Mouse (Mus musculus): ENCODE measurements at regions not wholly inside any gene's neighbourhood (a gene's known extent, or its start where the extent isn't known, plus 50 kb on each side); places are given as distances from the start of the nearest gene placed in this dataset.
"Not testable (repeated sequence)": the region's sequence is repeated elsewhere in the genome, so short reads cannot be mapped to it uniquely, and the experiment has no call there.

DNA sequence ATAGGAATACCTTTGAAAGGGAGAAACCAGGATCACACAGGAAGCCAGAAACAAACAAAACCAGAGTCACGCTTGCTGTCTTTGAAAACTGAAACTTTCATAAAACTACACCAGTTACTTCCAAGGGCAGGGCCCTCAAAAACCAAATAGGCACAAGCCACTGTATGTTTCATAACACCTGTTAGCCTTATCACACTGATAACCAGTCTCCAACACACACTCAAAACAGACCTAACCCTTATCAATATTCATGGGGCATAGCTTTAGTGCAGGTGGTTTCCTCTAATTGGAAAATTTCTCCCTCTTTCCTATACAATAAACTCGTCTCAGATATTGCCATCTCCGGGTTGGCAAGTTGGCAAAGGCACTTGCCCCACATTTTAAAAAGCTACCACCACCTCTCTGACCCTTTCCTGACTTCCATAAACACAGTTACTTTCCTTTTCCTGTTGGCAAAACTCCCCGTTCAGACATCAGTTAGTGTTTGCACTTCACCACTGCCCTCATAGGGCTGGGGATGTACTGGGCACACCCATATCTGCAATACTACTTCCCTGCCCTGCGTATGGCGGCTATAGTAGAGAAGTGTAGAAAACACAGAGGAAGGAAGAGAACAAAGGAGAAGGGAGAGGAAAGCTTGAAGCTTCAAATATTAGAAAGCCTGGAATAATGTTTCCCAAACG, 169.1 kb upstream of the Col8a1 start:
- no peak for DNase-seq (ENCODE audit: low spot score in 2 of 2)

- DNase-seq (ENCODE audit: low spot score in 2 of 2) = no peak
These were observed 169.6 kb upstream of the Col8a1 start for GRCm38 (mm10) chr16:57924130-57924495.

- DNase-seq (ENCODE audit: low spot score in 2 of 2) = peak; percentile 3 to 7
These were observed 173.3 kb upstream of the Col8a1 start for GRCm38 (mm10) chr16:57927816-57928215.

DNA sequence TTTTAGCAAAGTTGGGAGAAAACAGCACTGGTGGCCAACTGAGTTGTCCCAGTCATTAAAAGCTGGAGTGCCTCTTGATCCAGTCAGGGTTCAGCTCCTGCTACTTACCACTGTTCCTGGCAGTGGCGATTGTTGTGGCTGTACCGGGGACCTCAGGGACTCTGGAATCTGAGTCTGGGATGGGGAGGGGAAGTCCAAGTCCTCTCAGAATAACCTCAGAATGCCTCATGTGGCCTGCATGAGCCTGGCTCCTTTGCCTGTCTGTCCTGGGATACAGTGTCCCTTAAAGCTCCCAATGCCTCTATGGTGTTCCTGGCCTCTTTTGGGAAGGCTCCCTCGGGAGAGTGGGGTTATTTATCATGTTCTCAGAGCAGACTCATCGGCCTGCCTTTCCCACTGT, 173.8 kb upstream of the Col8a1 start:
- no peak for DNase-seq (ENCODE audit: low spot score in 2 of 2)

DNA sequence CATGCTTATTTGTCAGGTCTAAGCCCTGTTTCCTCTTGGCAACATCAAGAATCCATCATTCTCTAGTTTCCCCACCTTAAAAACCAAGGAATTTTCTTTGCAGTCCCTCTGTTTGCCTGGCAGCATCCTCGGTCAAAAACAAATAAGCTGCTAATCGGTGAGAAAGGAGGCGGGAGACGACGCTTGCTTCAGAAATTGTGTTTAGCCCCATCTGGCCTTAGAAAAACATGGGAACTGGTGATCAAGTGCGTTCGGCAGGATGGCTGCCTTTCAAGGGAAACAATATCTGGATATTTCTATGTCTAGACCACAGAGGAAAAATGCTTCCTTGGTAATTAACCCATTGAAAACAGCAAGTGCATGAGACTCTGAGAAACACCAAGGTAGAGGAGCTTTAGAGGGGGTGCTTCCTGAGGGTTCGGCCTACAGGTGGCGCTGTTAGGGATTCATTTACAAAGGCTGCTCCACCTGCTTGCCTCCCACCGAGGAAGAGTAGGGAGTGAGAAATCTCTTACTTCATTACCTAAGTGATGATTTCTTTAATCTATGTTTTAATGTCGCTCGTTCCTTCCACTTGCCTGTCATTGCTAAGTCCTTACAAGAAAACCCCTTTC, 174.7 kb upstream of the Col8a1 start:
- DNase-seq (ENCODE audit: low spot score in 2 of 2) = no peak

DNA sequence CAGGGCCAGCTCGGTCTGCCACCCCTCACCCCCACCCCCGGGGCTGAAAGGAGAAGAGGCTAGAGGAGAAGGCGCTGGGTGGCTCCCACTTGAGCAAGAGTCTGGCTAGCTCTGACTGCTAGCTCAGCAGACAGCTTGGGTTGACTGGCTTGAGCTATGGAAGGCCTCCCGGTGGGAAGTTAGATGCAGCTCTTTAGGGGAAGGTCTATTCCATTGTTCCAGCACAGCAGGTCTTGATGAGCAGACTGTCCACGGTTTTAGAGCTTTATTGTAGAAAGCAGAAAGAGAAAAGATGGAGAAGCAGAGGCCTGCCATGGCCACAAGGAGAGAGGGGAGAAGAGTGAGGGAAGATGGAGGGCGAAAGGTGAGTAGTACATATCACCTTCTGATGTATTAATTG, 190.9 kb upstream of the Col8a1 start:
- no peak for DNase-seq (ENCODE audit: low spot score in 2 of 2)

DNA sequence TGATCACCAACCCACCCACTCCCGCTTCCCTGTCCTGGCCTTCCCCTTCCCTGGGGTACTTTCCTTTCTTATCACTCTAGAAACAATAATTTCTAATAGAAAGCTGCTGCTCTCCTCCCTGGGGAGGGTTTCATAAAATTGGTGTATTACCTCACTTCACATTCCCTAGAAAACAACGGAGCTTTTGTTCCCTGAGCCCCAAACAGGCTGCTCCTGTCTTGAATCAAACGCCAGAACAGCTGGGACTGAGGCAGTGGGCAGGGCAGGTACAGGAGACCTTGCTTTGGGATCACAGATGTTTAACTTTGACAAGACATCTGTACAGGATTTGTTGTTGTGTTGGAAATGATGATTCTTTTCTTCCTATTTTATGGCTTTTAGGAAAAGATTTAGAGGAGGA, 192.8 kb upstream of the Col8a1 start:
- DNase-seq (ENCODE audit: low spot score in 2 of 2) = no peak

DNA sequence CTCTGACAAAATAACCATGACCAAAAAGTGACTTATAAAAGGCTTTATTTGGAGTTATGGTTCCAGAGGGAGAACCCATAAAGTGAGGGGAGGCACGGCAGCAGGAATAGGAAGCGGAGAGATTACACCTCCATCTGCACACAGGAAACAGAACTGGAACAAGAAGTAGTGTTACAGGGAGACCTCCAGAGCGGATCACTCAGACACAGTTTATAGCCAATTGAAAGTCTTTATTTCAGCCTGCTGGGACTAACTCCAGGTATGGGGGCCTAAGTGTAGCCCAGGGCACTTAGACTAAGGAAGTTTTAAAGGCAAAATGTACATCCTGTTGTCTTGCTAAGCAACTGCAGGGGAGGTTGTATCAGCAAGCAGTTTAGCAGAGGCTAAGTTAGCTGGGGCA, 195.1 kb upstream of the Col8a1 start:
- DNase-seq (ENCODE audit: low spot score in 2 of 2) = no peak

- no peak for DNase-seq (ENCODE audit: low spot score in 2 of 2)
These were observed 216.4 kb upstream of the Col8a1 start for GRCm38 (mm10) chr16:57970956-57971355.

DNA sequence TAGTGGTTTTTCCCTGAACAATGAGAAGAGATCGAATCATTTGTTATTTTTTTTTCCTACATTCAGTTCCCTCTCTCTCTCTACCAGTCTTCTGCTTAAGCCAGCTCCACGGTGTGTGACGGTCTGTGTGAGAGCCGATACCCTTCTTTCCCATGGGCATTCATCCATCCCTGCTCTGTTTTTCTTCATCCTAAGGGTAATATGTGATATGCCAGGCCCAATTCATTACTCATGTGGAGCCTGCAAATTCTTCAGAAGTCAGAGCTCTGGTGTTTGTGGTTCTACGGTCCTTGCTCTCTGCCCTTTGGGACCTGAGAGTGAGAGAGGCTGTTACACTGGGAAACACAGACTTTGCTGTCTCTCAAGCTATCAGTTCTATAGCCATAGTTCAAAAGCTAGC, 229.6 kb upstream of the Col8a1 start:
- no peak for DNase-seq (ENCODE audit: low spot score in 2 of 2)

DNA sequence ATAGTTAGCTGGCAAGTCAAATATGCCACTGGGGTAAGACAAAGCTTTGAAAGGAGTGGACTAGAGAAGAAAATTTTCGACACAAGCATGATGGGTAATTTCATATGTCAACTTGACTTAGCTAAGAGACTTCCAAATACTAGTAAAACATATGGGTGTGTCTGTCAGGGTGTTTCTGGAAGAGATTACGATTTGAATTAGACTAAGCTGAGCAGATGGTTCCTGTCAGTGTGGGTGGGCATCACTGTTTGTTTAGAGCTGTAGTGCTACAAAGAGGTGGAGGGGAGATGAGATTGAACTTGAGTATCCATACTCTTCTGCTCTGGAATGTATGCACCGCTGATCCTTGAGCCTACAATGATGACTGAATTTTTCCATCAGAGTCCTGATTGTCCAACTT, 251.2 kb upstream of the Col8a1 start:
- DNase-seq (ENCODE audit: low spot score in 2 of 2) = peak in 1 of 2 experiments; percentile 2

- no peak for DNase-seq (ENCODE audit: low spot score in 2 of 2)
These were observed 259.0 kb upstream of the Col8a1 start for GRCm38 (mm10) chr16:58013557-58013956.

GRCm38 (mm10) chr16:58027525-58027924, 273.0 kb upstream of the Col8a1 start:
- DNase-seq (ENCODE audit: low spot score in 2 of 2) = no peak

- DNase-seq (ENCODE audit: low spot score in 2 of 2) = not testable (repeated sequence)
These were observed 274.0 kb upstream of the Col8a1 start for GRCm38 (mm10) chr16:58028541-58028940.

DNA sequence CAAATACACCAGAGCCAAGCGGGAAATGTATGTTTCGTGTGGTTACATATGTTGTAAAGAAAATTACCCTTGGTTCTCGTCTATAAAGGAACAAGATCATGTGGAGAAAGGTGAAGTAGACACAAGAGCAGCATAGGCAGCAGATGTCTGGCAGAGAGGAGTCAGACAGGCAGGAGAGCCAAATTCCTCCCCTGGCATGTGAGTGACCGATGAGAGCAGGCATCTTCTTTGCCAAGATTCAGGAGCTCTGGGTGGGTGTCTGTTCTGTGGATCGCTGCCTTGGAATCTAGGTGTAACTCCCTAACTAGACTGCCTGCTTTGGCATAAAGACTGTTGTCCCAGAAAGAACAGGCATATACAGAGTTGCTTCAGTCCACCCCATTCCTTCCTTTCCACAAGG, 275.1 kb upstream of the Col8a1 start:
- no peak for DNase-seq (ENCODE audit: low spot score in 2 of 2)

DNA sequence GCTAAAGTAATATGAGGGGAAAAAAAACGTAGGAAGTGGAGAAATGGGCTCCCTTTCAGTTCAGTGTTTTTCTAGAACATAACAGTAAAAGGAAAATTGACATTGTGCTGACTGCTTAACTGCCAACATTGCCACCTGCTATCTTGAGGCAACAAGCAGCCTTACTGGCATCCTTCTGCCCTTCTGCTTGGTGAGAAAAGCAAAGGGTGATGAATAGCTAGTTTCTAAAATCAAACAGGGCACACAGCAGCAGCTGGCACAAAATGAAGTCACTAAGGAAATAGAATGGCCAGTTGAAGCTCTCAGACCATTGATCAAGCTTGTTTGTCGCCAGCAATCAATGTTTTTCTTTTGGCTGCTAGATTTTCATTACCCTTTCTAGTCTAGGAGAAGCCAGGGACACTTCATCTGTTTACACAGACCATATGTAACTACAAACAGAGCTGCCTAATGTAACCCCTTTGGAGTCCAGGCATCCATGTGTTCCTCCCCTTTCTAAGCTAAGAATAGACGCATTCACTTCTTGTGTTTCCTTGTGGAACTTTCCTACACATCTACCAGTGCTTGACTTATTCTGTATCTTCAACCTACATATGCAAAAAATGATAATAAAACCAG, 314.2 kb upstream of the Col8a1 start:
- no peak for DNase-seq (ENCODE audit: low spot score in 2 of 2)

- DNase-seq (ENCODE audit: low spot score in 2 of 2) = no peak
These were observed 317.9 kb upstream of the Col8a1 start for GRCm38 (mm10) chr16:58072441-58072840.

DNA sequence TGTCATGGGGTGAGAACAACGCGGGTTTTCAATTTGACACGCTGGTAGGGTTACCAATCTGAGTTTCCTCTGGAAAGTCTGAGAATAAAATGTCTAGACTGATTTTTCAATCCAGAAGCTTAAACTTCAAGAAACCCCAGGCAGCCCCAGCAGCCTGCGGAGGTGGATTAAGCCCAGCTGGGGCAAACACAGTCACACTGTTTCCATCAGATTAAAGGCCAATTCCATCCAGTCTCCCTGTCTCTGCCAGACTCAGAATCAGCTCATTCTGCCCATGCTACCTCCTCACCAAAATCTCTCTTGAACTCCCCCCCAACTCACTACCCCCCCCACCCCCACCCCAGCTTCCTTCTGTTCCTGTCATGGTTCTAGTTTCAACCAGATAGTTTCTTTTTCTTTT, 307.9 kb upstream of the Dcbld2 start:
- no peak for DNase-seq (ENCODE audit: low spot score in 2 of 2)

- DNase-seq (ENCODE audit: low spot score in 2 of 2) = no peak
These were observed 297.8 kb upstream of the Dcbld2 start for GRCm38 (mm10) chr16:58110452-58110851.

DNA sequence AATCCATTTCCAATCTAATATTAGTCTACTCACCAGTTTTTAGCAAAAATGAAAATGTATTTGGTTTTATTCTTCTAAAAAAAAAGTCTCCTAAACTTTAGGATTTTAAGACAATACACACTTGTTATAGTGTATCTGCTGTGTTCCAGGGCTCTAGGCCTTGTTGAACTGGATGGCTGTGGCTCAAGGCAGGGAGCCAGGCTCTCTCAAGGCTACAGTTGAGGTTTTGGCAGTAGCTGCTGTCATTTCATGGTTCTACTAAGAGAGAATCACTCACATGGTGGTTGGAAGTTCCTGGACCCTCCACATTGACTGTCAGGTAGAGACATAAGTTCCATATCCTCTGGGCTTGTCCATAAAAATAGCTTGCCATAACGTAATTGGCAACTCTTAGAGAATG, 282.2 kb upstream of the Dcbld2 start:
- no peak for DNase-seq (ENCODE audit: low spot score in 2 of 2)

- peak; percentile 10 to 11 for DNase-seq (ENCODE audit: low spot score in 2 of 2)
These were observed 271.9 kb upstream of the Dcbld2 start for GRCm38 (mm10) chr16:58136144-58136905.

GRCm38 (mm10) chr16:58136979-58137378, 271.3 kb upstream of the Dcbld2 start:
- DNase-seq (ENCODE audit: low spot score in 2 of 2) = no peak

Data from layer of hippocampus, adult 8-10 months (tissue).